Mouse (Mus musculus) monocyte, adult 2 months (primary cell): ENCODE data around the gene Mageb16.

Experiments used
- DNase-seq, 2 experiments: peaks; one replicate each; pipeline ENCODE4 v3.0.0; 2022; ENCODE audit warnings: low spot score in 2 of 2, low read depth in 1 of 2

The Mageb16 gene

GRCm38 (mm10) chrX:79671411-79671810, at the start of gene Mageb16:
Mageb16 (minus strand) TSS chrX:79671435.
- no peak for DNase-seq

GRCm38 (mm10) chrX:79651091-79651490, 20.1 kb downstream of the Mageb16 start:
- DNase-seq = no peak

GRCm38 (mm10) chrX:79635396-79635795, 35.8 kb downstream of the Mageb16 start:
- DNase-seq = no peak

- DNase-seq = no peak
These were observed 64.8 kb downstream of the Mageb16 start for GRCm38 (mm10) chrX:79606462-79606861.
